Mouse (Mus musculus): ENCODE data around the gene Brca2. TPM values are rescaled to one million over a fixed set of nuclear protein-coding genes. Genes with fewer than 3 reads are reported as not detected.

The Brca2 gene
- polyA plus RNA-seq, 1 experiment from 2014 or later, result 19.2 TPM

DNA sequence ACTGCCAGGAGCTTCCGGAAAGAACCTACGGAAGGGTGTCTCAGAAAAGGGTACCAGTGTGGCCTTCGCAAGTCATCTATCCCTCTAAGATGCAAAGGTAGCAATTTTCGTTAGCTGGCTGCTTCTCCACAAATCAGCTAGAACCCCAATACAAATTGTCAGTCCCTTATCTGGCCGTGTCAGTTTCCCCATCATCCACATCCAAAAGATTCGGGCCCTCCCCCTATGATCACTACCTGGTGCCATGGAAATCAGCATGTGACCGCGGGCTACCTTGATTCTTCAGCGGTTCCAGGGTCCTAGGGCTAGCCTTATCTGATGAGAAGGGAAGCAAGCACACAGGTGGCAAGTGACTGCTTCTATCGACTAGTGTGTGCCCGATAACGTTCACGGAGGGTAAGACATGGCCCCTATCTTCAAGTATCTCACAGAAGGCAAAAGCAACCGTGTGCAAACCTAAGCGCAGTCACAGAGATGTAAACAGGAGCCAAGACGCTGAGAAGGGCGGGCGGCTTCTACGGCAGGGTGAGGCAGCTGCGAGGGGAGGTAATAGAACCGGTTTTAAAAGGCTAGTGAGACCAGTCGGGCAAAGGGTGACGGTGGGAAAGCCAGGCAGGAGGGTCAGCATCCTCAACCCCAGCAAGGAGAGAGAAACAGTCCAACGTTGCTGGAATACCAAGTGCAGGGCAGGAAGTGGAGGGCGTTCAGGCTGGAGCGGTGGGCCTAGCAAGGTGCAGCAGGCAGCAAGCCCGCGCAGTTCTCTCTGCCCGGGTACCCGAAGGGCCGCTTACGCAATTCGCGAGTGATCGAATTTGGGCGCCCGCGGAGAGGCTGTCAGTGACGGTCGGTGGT, 70.7 kb downstream of the Brca2 start:
- H3K4me3 ChIP-seq, result peak overlapping the region; percentile 77
- H3K9ac ChIP-seq, result peak overlapping the region; percentile 67
- no peak overlapping the region for H3K27ac ChIP-seq
- peaks cover 43% of the 10 kb centered on the region for H3K27me3 ChIP-seq (replicated peaks)
- H3K4me2 ChIP-seq (replicated peaks), result peak overlapping the region; percentile 100
- WGBS, result 11% methylated on average over 40 of the region's 40 CpGs
- H3K4me1 ChIP-seq, result peaks cover 19% of the 10 kb centered on the region
- no peak for ATAC-seq (ENCODE audit: low FRiP score, low read depth)
- no peaks in the 10 kb centered on the region for H3K9me3 ChIP-seq
- H3K36me3 ChIP-seq, result no peaks in the 10 kb centered on the region

DNA sequence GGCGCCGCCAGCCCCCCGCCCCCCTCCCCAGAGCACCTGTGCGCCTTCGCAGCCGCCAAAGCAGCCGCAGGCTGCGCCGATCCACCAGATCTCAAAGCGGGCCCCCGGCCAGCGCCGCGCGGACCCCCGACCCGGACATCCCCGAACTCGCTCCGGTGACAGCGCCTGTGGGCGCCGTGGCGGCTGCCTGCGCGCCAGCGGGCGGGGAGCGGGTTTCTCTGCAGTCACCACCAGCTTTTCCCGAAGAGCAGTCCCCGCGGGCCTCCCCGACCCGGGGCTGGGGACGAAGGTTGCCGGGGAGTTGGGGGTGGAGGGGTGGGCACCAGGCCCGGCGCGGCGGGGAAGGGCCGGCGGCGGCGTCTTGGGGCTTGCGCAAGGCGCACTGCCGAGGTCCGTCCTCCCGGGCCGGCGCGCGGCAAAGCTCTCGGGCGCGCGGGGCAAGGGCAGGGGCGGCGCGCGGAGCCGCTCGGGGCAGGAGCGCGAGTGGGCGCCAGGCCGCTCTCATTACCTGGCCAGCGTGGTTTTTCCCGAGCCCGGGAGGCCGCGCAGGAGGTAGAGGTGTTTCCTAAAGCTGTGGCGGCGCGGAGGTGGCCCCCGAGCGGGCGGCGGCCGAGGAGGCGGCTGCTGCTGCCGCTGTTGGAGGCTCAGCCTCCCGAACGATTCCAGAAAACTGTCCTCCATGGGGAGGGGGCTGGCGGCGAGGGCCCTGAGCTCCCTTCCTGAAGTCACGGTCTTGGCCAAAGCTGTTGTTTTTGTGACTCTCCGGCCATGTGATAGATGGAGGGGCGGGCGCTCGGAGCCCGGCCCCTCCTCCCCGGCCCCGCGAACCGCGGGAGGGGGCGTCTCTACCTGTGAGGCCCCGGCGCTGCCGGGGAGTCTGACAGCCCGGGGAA, 71.6 kb downstream of the Brca2 start:
- no peak overlapping the region for H3K27ac ChIP-seq

DNA sequence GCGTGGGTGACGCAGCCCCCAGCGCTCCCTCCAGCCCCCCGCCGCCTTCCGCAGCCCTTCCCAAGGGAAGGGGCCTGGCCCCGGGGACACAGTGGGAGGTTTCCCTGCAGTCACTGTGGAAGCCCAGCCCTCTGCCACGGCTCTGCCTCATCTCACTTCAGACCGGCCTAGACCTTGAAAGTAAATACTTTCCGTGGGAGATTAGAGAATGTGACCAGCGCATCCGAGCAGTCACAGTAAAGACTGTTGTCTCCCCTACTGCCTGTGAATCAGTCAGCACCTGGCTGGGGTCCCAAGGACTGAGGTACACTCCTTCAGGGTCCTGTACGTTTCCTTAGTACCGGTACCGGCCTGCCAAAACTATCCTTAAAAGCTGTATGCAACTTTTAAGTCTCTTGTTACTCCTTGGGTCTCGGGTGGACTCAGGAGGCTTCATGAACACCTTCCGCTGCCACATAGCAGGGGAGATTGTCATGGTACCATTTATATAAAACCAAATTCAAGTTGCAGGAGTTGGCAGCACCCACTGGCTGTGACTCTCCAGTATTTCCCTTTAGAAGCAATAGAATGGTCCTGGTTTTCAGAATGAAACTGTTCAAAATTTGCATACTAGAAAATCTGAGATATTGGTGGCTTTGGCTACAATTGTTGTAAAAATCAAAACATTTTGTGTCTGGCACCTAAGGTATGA, 72.4 kb downstream of the Brca2 start:
- Histone ChIP-seq H3K9ac (peak overlapping the region; percentile 67), H3K9me3 (no peaks in the 10 kb centered on the region), H3K27me3 (replicated peaks) (peaks cover 43% of the 10 kb centered on the region), H3K27ac (no peak overlapping the region), H3K4me3 (peak overlapping the region; percentile 77), H3K4me2 (replicated peaks) (peak overlapping the region; percentile 100), H3K4me1 (peaks cover 23% of the 10 kb centered on the region), H3K36me3 (no peaks in the 10 kb centered on the region)
- WGBS, result 8% methylated on average over 16 of the region's 17 CpGs
- ATAC-seq (ENCODE audit: low FRiP score, low read depth), result peak; percentile 75; the same call in 1 of the 2 replicates

More for the DNA sequence above, 71.6 kb downstream of the Brca2 start:
- H3K4me2 ChIP-seq (replicated peaks), result peak overlapping the region; percentile 100
- ATAC-seq (ENCODE audit: low FRiP score, low read depth), result peak; percentile 78
- under 1% methylated on average over 102 of the region's 102 CpGs for WGBS
- no peaks in the 10 kb centered on the region for H3K9me3 ChIP-seq
- peak overlapping the region; percentile 67 for H3K9ac ChIP-seq
- peak overlapping the region; percentile 77 for H3K4me3 ChIP-seq
- H3K36me3 ChIP-seq, result no peaks in the 10 kb centered on the region
- peaks cover 43% of the 10 kb centered on the region for H3K27me3 ChIP-seq (replicated peaks)
- peaks cover 19% of the 10 kb centered on the region for H3K4me1 ChIP-seq

DNA sequence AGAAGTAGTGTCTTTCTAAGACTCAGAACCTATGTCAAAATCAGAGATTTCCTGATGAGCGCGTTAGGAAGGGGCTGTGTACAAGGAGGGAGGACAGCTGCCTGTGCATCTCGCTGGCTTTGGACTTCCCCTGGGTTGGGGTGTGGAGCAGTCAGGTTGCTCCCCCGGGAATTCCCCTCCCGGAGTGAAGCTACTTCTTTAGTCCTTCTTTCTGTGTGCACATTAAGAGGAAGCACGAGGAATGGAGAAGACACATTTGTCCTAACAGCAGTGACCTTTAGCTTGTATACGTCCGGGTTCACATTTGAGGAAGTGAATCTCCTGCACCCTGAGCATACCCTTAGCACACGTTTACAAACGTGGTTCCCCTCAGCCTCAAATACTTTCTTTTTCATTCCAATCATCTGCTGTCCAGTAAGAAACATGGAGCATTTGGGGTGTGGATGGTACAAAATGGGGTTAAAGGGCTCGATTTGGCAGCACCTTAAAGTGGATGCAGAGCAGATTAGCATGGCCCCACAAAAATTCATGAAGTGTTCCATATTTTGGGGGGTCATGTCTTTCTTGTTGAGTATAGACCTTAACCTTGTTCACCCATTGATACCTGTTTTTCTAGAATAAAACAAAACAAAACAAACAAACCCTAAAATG, 73.1 kb downstream of the Brca2 start:
- Histone ChIP-seq H3K27ac (no peak overlapping the region), H3K4me3 (no peak overlapping the region), H3K36me3 (no peaks in the 10 kb centered on the region), H3K27me3 (replicated peaks) (peaks cover 43% of the 10 kb centered on the region), H3K9ac (no peak overlapping the region), H3K4me2 (replicated peaks) (no peak overlapping the region), H3K4me1 (peaks cover 29% of the 10 kb centered on the region), H3K9me3 (no peaks in the 10 kb centered on the region)
- ATAC-seq (ENCODE audit: low FRiP score, low read depth), result no peak
- 53% methylated on average over 11 of the region's 11 CpGs for WGBS

DNA sequence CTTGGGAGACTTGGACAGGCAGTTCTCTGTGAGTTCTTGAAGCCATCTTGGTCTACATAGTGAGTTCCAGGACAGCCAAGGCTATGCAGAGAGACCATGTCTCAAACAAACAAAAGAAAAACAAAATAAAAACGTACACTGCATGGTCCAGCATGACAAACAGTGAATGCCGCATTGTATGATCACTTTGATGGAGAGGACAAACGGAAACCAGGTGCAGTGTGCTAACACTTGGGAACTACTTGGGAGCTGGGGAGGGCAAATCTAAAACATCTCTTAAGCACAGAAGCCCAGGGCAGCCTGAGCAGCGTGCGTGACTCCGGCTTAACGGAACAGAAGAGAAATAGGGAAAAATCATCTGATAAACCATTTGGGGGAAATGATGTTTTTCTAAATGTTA, 74.7 kb downstream of the Brca2 start, which contains the start of gene N4bp2l1:
TSS of gene N4bp2l1 (minus strand) at position 101 of the 400 bp plus-strand sequence.
- Histone ChIP-seq H3K36me3 (no peaks in the 10 kb centered on the region), H3K4me1 (peaks cover 40% of the 10 kb centered on the region), H3K9me3 (no peaks in the 10 kb centered on the region), H3K4me3 (no peak within 1 kb of the TSS), H3K9ac (no peak within 1 kb of the TSS), H3K27me3 (replicated peaks) (peaks cover 40% of the 10 kb centered on the region), H3K4me2 (replicated peaks) (no peak within 1 kb of the TSS), H3K27ac (no peak within 1 kb of the TSS)
- 89% methylated on average over 7 of the region's 7 CpGs for WGBS
- no peak for ATAC-seq (ENCODE audit: low FRiP score, low read depth)

DNA sequence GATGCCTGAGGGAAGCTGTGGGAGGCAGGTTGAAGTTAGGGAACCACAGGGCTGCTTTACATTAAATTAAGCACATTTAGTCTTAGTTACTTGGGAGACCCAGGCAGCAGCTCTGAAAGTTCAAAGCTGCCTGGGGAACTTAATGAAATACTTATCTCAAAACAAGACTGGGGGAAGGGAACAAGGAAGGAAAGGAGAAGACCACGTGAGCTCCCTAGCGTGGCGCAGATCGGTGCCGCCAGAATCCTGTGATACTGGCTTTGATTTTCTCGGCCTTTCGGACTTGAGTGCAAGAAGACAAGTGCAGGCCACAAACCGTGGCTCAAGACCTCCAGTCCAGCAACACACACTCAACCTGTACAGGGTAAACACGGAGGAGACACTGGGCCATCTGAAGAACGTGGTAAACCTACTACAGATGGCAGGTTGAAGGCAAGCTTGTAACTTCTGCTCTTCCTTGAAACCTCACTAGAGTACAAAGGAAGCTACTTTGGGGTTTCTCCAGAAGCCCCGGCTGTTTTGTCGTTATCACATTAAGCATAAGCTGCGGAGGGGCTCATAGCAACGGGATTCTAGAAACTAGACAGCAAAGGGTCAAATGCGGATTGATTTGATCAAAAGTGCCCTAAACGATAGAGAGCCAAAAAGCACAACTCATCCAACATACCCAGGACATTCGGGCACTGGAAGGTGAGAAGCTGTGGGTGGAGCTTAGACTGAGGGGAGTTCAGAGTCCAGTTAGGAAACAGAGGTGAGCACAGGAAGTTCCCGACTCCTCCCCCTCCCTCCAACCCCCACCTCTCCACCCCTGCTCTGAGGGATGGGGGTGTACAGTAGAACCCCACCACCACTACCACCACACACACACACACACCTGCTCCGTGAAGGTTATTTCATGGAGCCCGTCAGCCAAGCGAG, 76.0 kb downstream of the Brca2 start:
- Histone ChIP-seq H3K9ac (no peak overlapping the region), H3K4me2 (replicated peaks) (no peak overlapping the region), H3K9me3 (no peaks in the 10 kb centered on the region), H3K36me3 (no peaks in the 10 kb centered on the region), H3K27ac (no peak overlapping the region), H3K4me1 (peaks cover 34% of the 10 kb centered on the region), H3K4me3 (no peak overlapping the region), H3K27me3 (replicated peaks) (peaks cover 28% of the 10 kb centered on the region)
- ATAC-seq (ENCODE audit: low FRiP score, low read depth), result no peak
- WGBS, result 71% methylated on average over 21 of the region's 21 CpGs

DNA sequence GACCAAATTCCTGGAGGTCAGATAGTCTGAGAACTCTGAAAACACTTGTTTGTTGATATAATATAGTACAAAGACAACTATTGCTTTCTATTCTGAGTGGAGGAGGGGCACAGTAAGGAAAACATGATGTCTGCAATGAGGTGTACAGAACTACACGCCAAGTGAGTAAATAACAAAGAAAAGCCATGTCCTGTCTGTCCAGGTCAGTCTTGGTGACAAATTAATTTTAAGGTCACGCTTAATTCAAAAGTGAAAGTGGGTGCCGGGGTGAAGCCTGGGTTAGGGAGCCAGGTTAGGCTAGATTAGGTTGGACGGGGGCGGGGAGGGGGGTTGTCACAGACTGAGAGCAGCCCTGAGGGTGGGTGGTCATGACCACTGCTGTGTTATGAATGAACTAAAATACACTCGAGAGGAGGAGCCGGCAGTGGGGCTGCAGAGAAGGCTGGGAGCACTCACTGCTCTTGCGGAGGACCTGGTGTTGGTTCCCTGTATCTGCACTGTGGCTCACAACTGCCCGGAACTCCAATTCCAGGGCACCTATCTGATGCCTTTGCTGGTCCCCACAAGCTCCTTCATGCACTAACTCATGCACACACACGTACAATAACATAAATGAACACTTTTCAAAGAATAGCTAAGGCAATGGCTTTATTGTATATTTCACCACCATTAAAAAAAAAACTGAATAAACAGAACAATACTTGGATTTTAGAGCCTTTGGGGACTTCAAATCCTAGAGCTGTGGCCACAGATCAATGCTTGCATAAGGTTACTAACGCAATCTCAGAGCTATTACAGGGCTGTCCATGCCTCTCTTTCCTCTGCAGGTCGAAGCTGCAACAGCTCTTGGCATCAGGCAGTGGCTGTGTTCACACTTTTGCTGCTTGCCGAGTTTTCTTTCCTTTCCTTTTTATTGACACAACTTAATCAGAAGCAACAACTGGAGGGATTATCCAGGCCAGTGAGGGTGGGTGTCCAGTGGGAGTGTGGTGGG, 77.2 kb downstream of the Brca2 start:
- WGBS, result 55% methylated on average over 13 of the region's 13 CpGs
- no peak overlapping the region for H3K27ac ChIP-seq
- H3K9ac ChIP-seq, result no peak overlapping the region
- peaks cover 16% of the 10 kb centered on the region for H3K27me3 ChIP-seq (replicated peaks)
- no peaks in the 10 kb centered on the region for H3K9me3 ChIP-seq
- H3K4me2 ChIP-seq (replicated peaks), result no peak overlapping the region
- no peak overlapping the region for H3K4me3 ChIP-seq
- peaks cover 25% of the 10 kb centered on the region for H3K4me1 ChIP-seq
- no peaks in the 10 kb centered on the region for H3K36me3 ChIP-seq
- ATAC-seq (ENCODE audit: low FRiP score, low read depth), result no peak

DNA sequence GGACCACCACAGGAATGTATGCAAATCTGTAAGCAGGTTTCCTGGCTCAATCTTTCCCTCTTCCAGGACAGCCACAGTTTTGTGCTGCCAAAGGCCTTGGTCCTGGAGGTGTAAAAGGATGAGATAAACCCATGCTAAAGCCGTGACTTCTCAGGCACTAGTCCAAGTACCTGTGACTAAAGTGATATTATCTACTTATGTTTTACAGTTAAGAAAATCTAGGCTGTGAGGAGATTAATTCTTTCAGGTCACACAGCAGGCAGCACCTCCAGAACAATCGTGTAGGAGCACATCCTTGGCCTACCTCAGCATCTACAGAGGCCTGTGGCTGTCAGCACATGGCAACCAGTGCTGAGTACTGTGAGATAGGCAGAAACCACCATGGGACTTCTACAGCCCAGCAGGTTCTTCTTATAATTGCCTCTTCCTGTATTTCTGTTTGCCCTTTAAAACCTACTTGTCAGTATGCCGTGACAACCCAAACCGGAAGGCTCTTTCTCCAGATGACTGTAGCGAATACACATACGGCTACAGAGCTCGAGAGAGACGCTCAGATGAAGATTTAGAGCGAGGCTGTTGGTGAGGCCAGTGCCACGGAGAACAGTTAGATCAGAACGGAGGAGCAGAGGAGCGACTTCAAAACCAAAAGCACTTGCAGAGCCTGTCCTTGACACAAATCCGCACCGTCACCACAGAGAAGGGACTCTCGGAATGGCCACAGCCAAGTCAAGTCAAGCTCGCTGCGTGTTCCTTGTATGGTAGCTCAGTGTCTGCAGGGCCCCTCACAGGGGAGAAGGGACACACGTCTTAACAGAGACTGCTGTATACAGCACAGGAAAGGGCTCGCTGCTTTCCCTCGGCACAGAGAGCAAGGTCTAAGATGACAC, 78.4 kb downstream of the Brca2 start:
- Histone ChIP-seq H3K4me3 (no peak overlapping the region), H3K27me3 (replicated peaks) (peaks cover 7% of the 10 kb centered on the region), H3K36me3 (no peaks in the 10 kb centered on the region), H3K27ac (no peak overlapping the region), H3K4me1 (peaks cover 21% of the 10 kb centered on the region; the same call in 1 of the 2 replicates), H3K9me3 (no peaks in the 10 kb centered on the region), H3K9ac (no peak overlapping the region), H3K4me2 (replicated peaks) (no peak overlapping the region)
- peak; percentile 48; the same call in 1 of the 2 replicates for ATAC-seq (ENCODE audit: low FRiP score, low read depth)
- 71% methylated on average over 20 of the region's 20 CpGs for WGBS

DNA sequence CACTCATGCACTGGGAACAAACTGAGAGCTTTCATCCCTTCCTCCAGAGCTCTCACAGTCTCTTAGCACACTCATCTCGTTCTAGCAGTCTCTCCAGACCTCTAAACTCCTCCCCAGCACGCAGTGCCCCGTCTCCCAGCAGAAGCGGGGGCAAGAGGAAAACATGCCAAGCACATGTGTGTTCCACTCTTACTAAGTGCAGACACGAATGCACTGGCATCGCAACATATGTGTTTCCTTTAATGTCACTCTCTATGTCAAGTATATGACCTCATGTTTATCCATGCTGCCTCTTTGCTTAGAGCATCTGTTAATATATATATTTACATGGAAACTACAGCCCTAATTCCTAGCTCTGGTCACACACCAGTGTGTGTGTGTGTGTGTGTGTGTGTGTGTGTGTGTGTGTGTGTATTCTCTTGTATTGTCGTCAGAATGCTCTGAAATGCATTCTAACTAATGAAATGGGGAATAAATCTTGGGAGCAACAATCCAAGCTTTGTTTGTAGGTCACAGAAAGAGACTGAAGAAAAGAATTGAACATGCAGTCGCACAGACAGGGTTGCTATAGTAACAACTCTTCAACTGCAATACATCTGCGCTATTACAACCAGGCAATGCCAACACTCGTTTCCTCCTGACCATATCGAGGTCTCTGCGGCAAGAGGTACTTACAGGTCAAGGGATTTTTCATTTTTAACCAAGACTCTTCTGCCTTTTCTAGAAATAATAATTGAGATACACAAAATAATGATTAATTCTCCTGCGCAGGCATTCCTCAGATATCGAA, 79.2 kb downstream of the Brca2 start:
- Histone ChIP-seq H3K27me3 (replicated peaks) (peaks cover under 1% of the 10 kb centered on the region; the same call in 1 of the 2 replicates), H3K9me3 (no peaks in the 10 kb centered on the region), H3K4me2 (replicated peaks) (no peak overlapping the region), H3K4me1 (peaks cover 21% of the 10 kb centered on the region; the same call in 1 of the 2 replicates), H3K27ac (no peak overlapping the region), H3K4me3 (no peak overlapping the region), H3K36me3 (peaks cover 5% of the 10 kb centered on the region; the same call in 1 of the 2 replicates), H3K9ac (no peak overlapping the region)
- peak; percentile 90 for ATAC-seq (ENCODE audit: low FRiP score, low read depth)
- WGBS, result 52% methylated on average over 14 of the region's 14 CpGs

Measured in neural tube, embryonic 12.5 days (tissue).